Mouse (Mus musculus) cerebellum, adult 2 months (tissue): Measurements from ENCODE around the gene Cxcl5. TPM values are rescaled to one million over a fixed set of nuclear protein-coding genes. Genes with fewer than 3 reads are reported as not detected.

Experiments used
- DNase-seq, 2 experiments: peaks; one replicate each; pipeline ENCODE4 v3.0.0; 2021
- H3K27ac ChIP-seq: fragments of 200-500 bp; 2 replicates; pipeline ENCODE4 v1.5.1; 2012; ENCODE audit warnings: low read length, control low read depth, inconsistent platforms; ENCODE audit not compliant: insufficient read depth
- H3K27me3 ChIP-seq: fragments of 200-500 bp; 2 replicates; pipeline ENCODE4 v1.6.1; 2012; ENCODE audit warnings: inconsistent platforms, mild to moderate bottlenecking, low read length, moderate library complexity; ENCODE audit not compliant: control insufficient read depth, insufficient read depth
- H3K4me1 ChIP-seq: fragments of 200-500 bp; 2 replicates; pipeline ENCODE4 v1.6.1; 2011; ENCODE audit warnings: low read length; ENCODE audit not compliant: control insufficient read depth, insufficient read depth
- H3K4me3 ChIP-seq: fragments of 200-500 bp; replicated peaks from 2 replicates; pipeline ENCODE3; 2011; ENCODE audit warnings: mild to moderate bottlenecking, low read depth, low read length, control low read depth; ENCODE audit not compliant: insufficient read depth
- CTCF ChIP-seq: fragments of 200-500 bp; IDR thresholded peaks from 2 replicates; pipeline ENCODE4 v1.5.1; 2011; ENCODE audit warnings: low read depth, mild to moderate bottlenecking, control low read depth, low read length, moderate library complexity, borderline replicate concordance; ENCODE audit not compliant: insufficient read depth
- POLR2A ChIP-seq: fragments of 200-500 bp; IDR thresholded peaks from 2 replicates; pipeline ENCODE4 v1.6.1; 2011; ENCODE audit warnings: low read length, control low read depth, borderline replicate concordance; ENCODE audit not compliant: insufficient read depth
- WGBS: fragments of 180-500 bp; shearing (Covaris S2); methylation state at CpG from one replicate; pipeline ENCODE4 v1.1.7; 2018; 5-methylcytosine and 5-hydroxymethylcytosine counted together
- polyA plus RNA-seq: library from polyadenylated mRNA; depleted of rRNA; stranded (reverse); fragments of >200 nt; gene quantifications from 2 replicates; pipeline ENCODE4 v1.2.3, GENCODE M21; 2012

The Cxcl5 gene
- polyA plus RNA-seq, 1 experiment, result 0.29 TPM

GRCm38 (mm10) chr5:90758020-90758605, 1.0 kb upstream of the Cxcl5 start:
- DNase-seq, result no peak
- no peak overlapping the region for H3K4me3 ChIP-seq
- H3K4me1 ChIP-seq, result no peaks in the 10 kb centered on the region
- WGBS, result 59% methylated on average over 5 of the region's 5 CpGs
- no peak for TF ChIP-seq CTCF
- TF ChIP-seq POLR2A, result no peak
- H3K27me3 ChIP-seq, result no peaks in the 10 kb centered on the region; the same call in 1 of the 2 replicates
- H3K27ac ChIP-seq, result no peak overlapping the region

- Histone ChIP-seq H3K4me1 (no peaks in the 10 kb centered on the region), H3K27ac (no peak overlapping the region), H3K27me3 (no peaks in the 10 kb centered on the region; the same call in 1 of the 2 replicates), H3K4me3 (no peak overlapping the region)
- DNase-seq, result no peak
- no peak for TF ChIP-seq POLR2A
- TF ChIP-seq CTCF, result no peak
- 72% methylated on average over 4 of the region's 4 CpGs for WGBS
Measured at GRCm38 (mm10) chr5:90760303-90760702, 1.1 kb downstream of the Cxcl5 start.

GRCm38 (mm10) chr5:90760844-90761243, 1.7 kb downstream of the Cxcl5 start:
- 99% methylated on average over 2 of the region's 2 CpGs for WGBS
- DNase-seq, result no peak
- Histone ChIP-seq H3K4me1 (no peaks in the 10 kb centered on the region), H3K27me3 (no peaks in the 10 kb centered on the region; the same call in 1 of the 2 replicates), H3K4me3 (no peak overlapping the region), H3K27ac (no peak overlapping the region)
- TF ChIP-seq CTCF, result no peak
- TF ChIP-seq POLR2A, result no peak

- Histone ChIP-seq H3K27ac (no peak overlapping the region), H3K4me1 (no peaks in the 10 kb centered on the region), H3K4me3 (no peak overlapping the region), H3K27me3 (no peaks in the 10 kb centered on the region; the same call in 1 of the 2 replicates)
- 87% methylated on average over 3 of the region's 3 CpGs for WGBS
- DNase-seq, result no peak
- TF ChIP-seq POLR2A (no peak), CTCF (no peak)
Measured at GRCm38 (mm10) chr5:90761834-90762233, 2.7 kb downstream of the Cxcl5 start.

GRCm38 (mm10) chr5:90763912-90764665, 4.9 kb downstream of the Cxcl5 start:
- no peak for DNase-seq
- no peak overlapping the region for H3K27ac ChIP-seq
- no peak overlapping the region for H3K4me3 ChIP-seq
- 84% methylated on average over 12 of the region's 12 CpGs for WGBS
- H3K27me3 ChIP-seq, result no peaks in the 10 kb centered on the region
- no peaks in the 10 kb centered on the region for H3K4me1 ChIP-seq
- TF ChIP-seq POLR2A, result no peak
- no peak for TF ChIP-seq CTCF

GRCm38 (mm10) chr5:90765821-90766606, 6.9 kb downstream of the Cxcl5 start:
- Histone ChIP-seq H3K4me1 (no peaks in the 10 kb centered on the region), H3K4me3 (no peak overlapping the region), H3K27ac (no peak overlapping the region), H3K27me3 (no peaks in the 10 kb centered on the region)
- 85% methylated on average over 8 of the region's 8 CpGs for WGBS
- TF ChIP-seq POLR2A, result no peak
- no peak for TF ChIP-seq CTCF
- no peak for DNase-seq

- Histone ChIP-seq H3K27me3 (no peaks in the 10 kb centered on the region), H3K27ac (no peak within 1 kb of the TSS), H3K4me1 (no peaks in the 10 kb centered on the region), H3K4me3 (no peak within 1 kb of the TSS)
- WGBS, result 60% methylated on average over 3 of the region's 3 CpGs
- no peak for TF ChIP-seq POLR2A
- no peak for TF ChIP-seq CTCF
- DNase-seq, result no peak
Measured at GRCm38 (mm10) chr5:90768218-90768617, 9.1 kb downstream of the Cxcl5 start, which contains the start of gene Ppbp. Ppbp (plus strand) TSS chr5:90768518.
